Mouse (Mus musculus): ENCODE measurements around the gene Slc25a38. TPM values are rescaled to one million over a fixed set of nuclear protein-coding genes. Genes with fewer than 3 reads are reported as not detected.

Slc25a38 gene
- polyA plus RNA-seq, 1 experiment from 2014 or later, result 20.0 TPM

- TF ChIP-seq CTCF (IDR thresholded peaks at IDR 0.05), result no peak
- TF ChIP-seq EP300 (IDR thresholded peaks at IDR 0.05), result no peak
- H3K27me3 ChIP-seq (replicated peaks; ENCODE audit: insufficient read depth, low read length), result no peaks in the 10 kb centered on the region
- no peak overlapping the region for H3K9ac ChIP-seq (replicated peaks; ENCODE audit: low read depth)
- H3K4me2 ChIP-seq (replicated peaks; ENCODE audit: low read depth, low read length), result no peak overlapping the region
- no peak overlapping the region for H3K4me3 ChIP-seq (ENCODE audit: low read depth, low read length)
- H3K4me1 ChIP-seq (ENCODE audit: insufficient read depth, low read depth, low read length), result no peaks in the 10 kb centered on the region
- no peaks in the 10 kb centered on the region for H3K36me3 ChIP-seq (ENCODE audit: insufficient read depth, low read length)
- ATAC-seq (no peak), DNase-seq (ENCODE audit: low spot score) (no peak)
- H3K9me3 ChIP-seq (ENCODE audit: low read length), result no peaks in the 10 kb centered on the region
- 57% methylated on average over 10 of the region's 11 CpGs for WGBS
- H3K27ac ChIP-seq (ENCODE audit: low read length), result no peak overlapping the region
Observed at GRCm38 (mm10) chr9:120167826-120168225, 57.7 kb downstream of the Slc25a38 start.

- Histone ChIP-seq H3K27ac (ENCODE audit: low read length) (no peak overlapping the region), H3K27me3 (replicated peaks; ENCODE audit: insufficient read depth, low read length) (no peaks in the 10 kb centered on the region), H3K9ac (replicated peaks; ENCODE audit: low read depth) (no peak overlapping the region), H3K4me2 (replicated peaks; ENCODE audit: low read depth, low read length) (no peak overlapping the region), H3K9me3 (ENCODE audit: low read length) (no peaks in the 10 kb centered on the region), H3K36me3 (ENCODE audit: insufficient read depth, low read length) (no peaks in the 10 kb centered on the region), H3K4me3 (ENCODE audit: low read depth, low read length) (no peak overlapping the region), H3K4me1 (ENCODE audit: insufficient read depth, low read depth, low read length) (no peaks in the 10 kb centered on the region)
- TF ChIP-seq EP300 (IDR thresholded peaks at IDR 0.05), result no peak
- peak; percentile 79 for TF ChIP-seq CTCF (IDR thresholded peaks at IDR 0.05)
- 0 out of 2 replicates have a peak, but pooled peaks have one; percentile 26 for ATAC-seq
- peak; percentile 53 for DNase-seq (ENCODE audit: low spot score)
- 27% methylated on average over 5 of the region's 5 CpGs for WGBS
Observed at GRCm38 (mm10) chr9:120171295-120171694, 61.1 kb downstream of the Slc25a38 start.

Other genes starting within 250 kb of the Slc25a38 start
- gene Wdr48, start 215.5 kb upstream of the Slc25a38 start, polyA plus RNA-seq (2015; fragmentation: Nextera tagmentation; extraction: Ambion mirVana), result 27.8 and 30.3 TPM in 2 replicates
- 16.5 and 16.7 TPM in 2 replicates for gene Gorasp1, start 172.8 kb upstream of the Slc25a38 start, polyA plus RNA-seq (2015; fragmentation: Nextera tagmentation; extraction: Ambion mirVana)
- gene Ttc21a, start 172.8 kb upstream of the Slc25a38 start, polyA plus RNA-seq (2015; fragmentation: Nextera tagmentation; extraction: Ambion mirVana), result 1.8 and 2.3 TPM in 2 replicates
- gene Csrnp1, start 125.7 kb upstream of the Slc25a38 start, polyA plus RNA-seq (2015; fragmentation: Nextera tagmentation; extraction: Ambion mirVana), result 9.4 and 10.5 TPM in 2 replicates
- 0.21 and 0.35 TPM in 2 replicates for gene Xirp1, start 86.8 kb upstream of the Slc25a38 start, polyA plus RNA-seq (2015; fragmentation: Nextera tagmentation; extraction: Ambion mirVana)
- 8.0 and 9.3 TPM in 2 replicates for gene Cx3cr1, start 40.5 kb upstream of the Slc25a38 start, polyA plus RNA-seq (2015; fragmentation: Nextera tagmentation; extraction: Ambion mirVana)
- gene Ccr8, start 18.3 kb upstream of the Slc25a38 start, polyA plus RNA-seq (2015; fragmentation: Nextera tagmentation; extraction: Ambion mirVana), result 0.23 TPM in 2 replicates
- gene Rpsa, start 17.3 kb downstream of the Slc25a38 start, polyA plus RNA-seq (2015; fragmentation: Nextera tagmentation; extraction: Ambion mirVana), result 616 and 675 TPM in 2 replicates
- gene Mobp, start 39.3 kb downstream of the Slc25a38 start, polyA plus RNA-seq (2015; fragmentation: Nextera tagmentation; extraction: Ambion mirVana), result not detected in 2 replicates
- gene Myrip, start 191.1 kb downstream of the Slc25a38 start, polyA plus RNA-seq (2015; fragmentation: Nextera tagmentation; extraction: Ambion mirVana), result 0.58 and 0.65 TPM in 2 replicates

All from lung, postnatal 0 days (tissue).